Mouse (Mus musculus) gastrocnemius, adult 2 months (tissue): ENCODE measurements around the gene Tex16. TPM values are rescaled to one million over a fixed set of nuclear protein-coding genes. Genes with fewer than 3 reads are reported as not detected.

Experiments used
- DNase-seq: peaks from one replicate; pipeline ENCODE4 v3.0.0; 2022
- H3K27ac ChIP-seq: fragments of 200-600 bp; 2 replicates; pipeline ENCODE4 v1.8.1; 2022; ENCODE audit warnings: mild to moderate bottlenecking
- H3K4me3 ChIP-seq: fragments of 200-600 bp; 2 replicates; pipeline ENCODE4 v1.8.1; 2022; ENCODE audit warnings: mild to moderate bottlenecking, moderate library complexity
- CTCF ChIP-seq: fragments of 200-600 bp; IDR thresholded peaks from 2 replicates; pipeline ENCODE4 v1.8.1; 2022; ENCODE audit warnings: antibody characterized with exemption, mild to moderate bottlenecking, moderate library complexity
- intact Hi-C: fragments of 180-260 bp; cut with DNase I; formaldehyde crosslinking; loops from one replicate; pipeline ENCODE4 v1.15.1; 2025
- long read RNA-seq, 2 experiments: library from polyadenylated mRNA; stranded (forward); transcript quantifications; one replicate each; pipeline ENCODE4 v2.0.0; 2021
- total RNA-seq, 2 experiments: library from RNA; stranded (reverse); gene quantifications; 2 replicates each; pipeline ENCODE4 v1.2.3; 2021

The Tex16 gene
- total RNA-seq = not detected
- long read RNA-seq, experiment 1 = 0 reads
- long read RNA-seq, experiment 2 = 0 reads

DNA sequence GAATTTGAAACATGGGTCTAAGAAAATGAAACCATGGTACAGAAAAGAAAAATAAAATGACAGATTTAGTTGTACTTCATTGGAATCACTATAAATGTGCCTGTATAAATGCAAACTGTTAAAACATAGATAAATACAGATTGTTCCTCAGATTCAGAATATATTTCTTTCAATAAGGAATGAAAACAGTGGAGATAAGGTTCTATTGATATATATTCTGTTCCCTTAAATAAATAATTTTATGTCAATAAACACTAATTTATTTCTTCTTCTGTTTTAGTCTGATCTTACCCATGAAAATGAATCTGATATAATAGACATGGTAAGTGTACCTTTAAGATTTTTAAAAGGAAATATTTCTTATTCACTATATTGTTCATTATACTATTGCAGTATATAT is at the start of gene Tex16:
Gene Tex16 (plus strand): TSS at position 301 of the 400 bp plus-strand sequence.
- no peak for TF ChIP-seq CTCF
- intact Hi-C loops = no loop called here
- no peak for DNase-seq
- no peak within 1 kb of the TSS for H3K4me3 ChIP-seq
- H3K27ac ChIP-seq = no peak within 1 kb of the TSS

- TF ChIP-seq CTCF = no peak
- intact Hi-C loops = no loop called here
- DNase-seq = no peak
- Histone ChIP-seq H3K4me3 (no peak overlapping the region), H3K27ac (no peak overlapping the region)
Observed at GRCm38 (mm10) chrX:111999661-112000060, 11.1 kb upstream of the Tex16 start.

Other genes with a start within 250 kb of the Tex16 start
- gene Gm45194, start 119.6 kb upstream of the Tex16 start, total RNA-seq = not detected
- gene 4933403O08Rik, start 228.0 kb downstream of the Tex16 start, total RNA-seq = not detected